Mouse (Mus musculus): Measurements from ENCODE around the gene Cts3. TPM values are rescaled to one million over a fixed set of nuclear protein-coding genes. Genes with fewer than 3 reads are reported as not detected.
"Not testable (repeated sequence)": the region's sequence is repeated elsewhere in the genome, so short reads cannot be mapped to it uniquely, and the experiment has no call there.

The Cts3 gene
- polyA plus RNA-seq (2014; fragmentation: Nextera tagmentation; extraction: Ambion mirVana) = not detected in 2 replicates

DNA sequence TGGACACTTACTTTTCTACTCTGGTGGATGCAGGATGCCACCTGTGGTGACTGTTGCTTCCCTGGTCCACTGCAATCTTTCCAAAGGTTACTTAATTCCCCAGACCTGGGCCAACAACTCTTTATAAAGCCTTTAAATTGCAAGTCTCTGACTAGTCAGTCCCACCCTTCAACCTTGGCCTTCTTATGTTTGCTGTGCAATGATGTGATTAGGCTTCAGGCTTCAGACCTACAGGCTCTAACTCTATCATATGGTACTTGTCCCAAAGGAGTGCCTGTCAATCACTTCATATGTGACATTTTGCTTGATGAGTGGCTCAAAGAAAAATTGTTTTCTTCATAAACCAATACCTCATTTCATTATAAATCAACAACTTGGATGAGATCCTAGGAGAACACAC, at the start of gene Cts3:
Gene Cts3 (minus strand): TSS at position 101 of the 400 bp plus-strand sequence.
- DNase-seq (ENCODE audit: low spot score) (no peak), ATAC-seq (no peak)
- no peak within 1 kb of the TSS for H3K9ac ChIP-seq (ENCODE audit: low read length)
- no peaks in the 10 kb centered on the region for H3K4me1 ChIP-seq (ENCODE audit: control insufficient read depth, insufficient read depth, low read length)
- H3K36me3 ChIP-seq (ENCODE audit: control insufficient read depth, insufficient read depth, low read length) = no peaks in the 10 kb centered on the region
- no peak within 1 kb of the TSS for H3K4me2 ChIP-seq (ENCODE audit: low read length)
- H3K4me3 ChIP-seq (ENCODE audit: low read depth, low read length) = no peak within 1 kb of the TSS
- H3K27me3 ChIP-seq (replicated peaks; ENCODE audit: control insufficient read depth, insufficient read depth, low read length) = no peaks in the 10 kb centered on the region
- H3K9me3 ChIP-seq (replicated peaks; ENCODE audit: control insufficient read depth, low read length) = peaks cover 19% of the 10 kb centered on the region
- H3K27ac ChIP-seq (ENCODE audit: low read depth, low read length) = no peak within 1 kb of the TSS

GRCm38 (mm10) chr13:61568074-61568473, 1.9 kb downstream of the Cts3 start, which contains the start of gene Gm49352:
Gm49352 (minus strand) TSS chr13:61568174.
- 47% methylated on average over 1 of the region's 1 CpGs for WGBS

GRCm38 (mm10) chr13:61541631-61542030, 28.3 kb downstream of the Cts3 start, which contains the start of gene Ctsm:
Ctsm (minus strand) TSS chr13:61541839.
- Histone ChIP-seq H3K4me1 (ENCODE audit: control insufficient read depth, insufficient read depth, low read length) (no peaks in the 10 kb centered on the region), H3K27me3 (replicated peaks; ENCODE audit: control insufficient read depth, insufficient read depth, low read length) (no peaks in the 10 kb centered on the region), H3K36me3 (ENCODE audit: control insufficient read depth, insufficient read depth, low read length) (no peaks in the 10 kb centered on the region), H3K27ac (ENCODE audit: low read depth, low read length) (no peak within 1 kb of the TSS), H3K4me2 (ENCODE audit: low read length) (no peak within 1 kb of the TSS), H3K4me3 (ENCODE audit: low read depth, low read length) (no peak within 1 kb of the TSS), H3K9me3 (replicated peaks; ENCODE audit: control insufficient read depth, low read length) (peaks cover 13% of the 10 kb centered on the region; the same call in 1 of the 2 replicates), H3K9ac (ENCODE audit: low read length) (no peak within 1 kb of the TSS)
- WGBS = 60% methylated on average over 4 of the region's 4 CpGs
- no peak for DNase-seq (ENCODE audit: low spot score)
- ATAC-seq = no peak

More at GRCm38 (mm10) chr13:61568074-61568473, 1.9 kb downstream of the Cts3 start, which contains the start of gene Gm49352:
- H3K27me3 ChIP-seq (replicated peaks; ENCODE audit: control insufficient read depth, insufficient read depth, low read length); ATAC-seq; H3K4me1 ChIP-seq (ENCODE audit: control insufficient read depth, insufficient read depth, low read length); H3K4me3 ChIP-seq (ENCODE audit: low read depth, low read length); H3K36me3 ChIP-seq (ENCODE audit: control insufficient read depth, insufficient read depth, low read length); DNase-seq (ENCODE audit: low spot score); H3K4me2 ChIP-seq (ENCODE audit: low read length); H3K9ac ChIP-seq (ENCODE audit: low read length); H3K27ac ChIP-seq (ENCODE audit: low read depth, low read length): not testable (repeated sequence)
- H3K9me3 ChIP-seq (replicated peaks; ENCODE audit: control insufficient read depth, low read length) = peaks cover 25% of the 10 kb centered on the region

Other genes starting within 250 kb of the Cts3 start
- not detected in 2 replicates for gene Cts7, start 211.9 kb downstream of the Cts3 start, polyA plus RNA-seq (2014; fragmentation: Nextera tagmentation; extraction: Ambion mirVana)
- gene Ctsm, start 28.3 kb downstream of the Cts3 start, polyA plus RNA-seq (2014; fragmentation: Nextera tagmentation; extraction: Ambion mirVana) = not detected in 2 replicates
- not detected in 2 replicates for gene Gm49352, start 2.0 kb downstream of the Cts3 start, polyA plus RNA-seq (2014; fragmentation: Nextera tagmentation; extraction: Ambion mirVana)

Data from forebrain, embryonic 14.5 days (tissue).